Mouse (Mus musculus): ENCODE results near the gene Araf.
"Not testable (repeated sequence)": the region's sequence is repeated elsewhere in the genome, so short reads cannot be mapped to it uniquely, and the experiment has no call there.

Araf gene

DNA sequence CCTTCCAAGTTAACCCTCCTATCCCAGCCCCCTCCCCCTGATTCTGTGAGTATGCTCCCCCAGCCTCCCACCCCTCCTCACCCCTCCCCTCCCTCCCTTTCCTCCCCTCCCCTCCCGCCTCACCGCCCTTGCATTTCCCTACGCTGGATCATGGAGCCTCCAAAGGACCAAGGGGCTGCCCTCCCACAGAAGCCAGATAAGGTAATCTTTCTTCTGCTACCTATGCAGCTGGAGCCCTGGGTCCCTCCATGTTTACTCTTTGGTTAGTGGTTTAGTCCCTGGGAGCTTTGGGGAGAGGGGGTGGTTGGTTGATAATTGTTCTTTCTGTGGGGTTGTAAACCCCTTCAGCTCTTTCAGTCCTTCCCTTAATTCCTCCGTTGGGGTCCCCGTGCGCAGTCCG, at the start of gene Araf:
Araf (plus strand) TSS at position 134 of the 400 bp plus-strand sequence.
- DNase-seq, result peak; percentile 3

DNA sequence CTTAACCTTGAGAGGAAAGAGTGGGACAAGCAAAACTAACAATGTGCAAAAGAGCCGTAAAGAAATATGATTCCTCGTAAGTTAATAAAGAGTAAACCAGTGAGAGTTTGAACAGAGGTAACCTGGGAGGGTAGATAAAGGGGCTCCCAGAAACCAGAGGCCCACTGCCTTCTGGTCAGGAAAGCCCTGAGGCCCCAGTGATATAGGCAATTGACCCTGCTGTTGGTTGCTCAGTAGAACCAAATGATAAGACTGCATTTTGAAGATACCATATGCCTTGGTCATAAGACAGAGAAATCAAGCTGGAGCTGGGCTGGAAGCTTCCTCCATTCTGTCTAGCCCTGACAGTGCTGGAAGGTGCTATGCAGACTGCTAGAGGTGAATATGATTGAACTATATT, 48.8 kb upstream of the Araf start:
- no peak for DNase-seq

DNA sequence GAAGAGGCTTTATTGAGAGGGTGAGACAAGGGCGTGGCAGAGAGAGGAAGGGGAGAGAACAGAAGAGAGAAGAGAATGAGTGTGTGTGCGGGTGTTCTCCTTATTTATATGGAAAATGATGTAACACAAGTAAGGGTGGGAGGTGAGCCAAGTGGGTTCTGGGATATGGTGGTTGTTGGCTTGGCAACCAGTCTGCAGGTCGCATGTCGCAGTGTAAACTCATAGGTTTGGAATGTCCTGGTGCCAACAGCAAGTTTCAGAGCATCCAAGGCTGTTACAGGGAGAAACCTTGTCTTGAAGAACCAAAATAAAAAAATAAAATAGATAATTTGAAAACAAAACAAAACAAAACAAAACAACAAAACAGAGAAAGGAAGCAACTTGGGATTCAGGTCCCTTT, 36.4 kb upstream of the Araf start:
- DNase-seq, result no peak

DNA sequence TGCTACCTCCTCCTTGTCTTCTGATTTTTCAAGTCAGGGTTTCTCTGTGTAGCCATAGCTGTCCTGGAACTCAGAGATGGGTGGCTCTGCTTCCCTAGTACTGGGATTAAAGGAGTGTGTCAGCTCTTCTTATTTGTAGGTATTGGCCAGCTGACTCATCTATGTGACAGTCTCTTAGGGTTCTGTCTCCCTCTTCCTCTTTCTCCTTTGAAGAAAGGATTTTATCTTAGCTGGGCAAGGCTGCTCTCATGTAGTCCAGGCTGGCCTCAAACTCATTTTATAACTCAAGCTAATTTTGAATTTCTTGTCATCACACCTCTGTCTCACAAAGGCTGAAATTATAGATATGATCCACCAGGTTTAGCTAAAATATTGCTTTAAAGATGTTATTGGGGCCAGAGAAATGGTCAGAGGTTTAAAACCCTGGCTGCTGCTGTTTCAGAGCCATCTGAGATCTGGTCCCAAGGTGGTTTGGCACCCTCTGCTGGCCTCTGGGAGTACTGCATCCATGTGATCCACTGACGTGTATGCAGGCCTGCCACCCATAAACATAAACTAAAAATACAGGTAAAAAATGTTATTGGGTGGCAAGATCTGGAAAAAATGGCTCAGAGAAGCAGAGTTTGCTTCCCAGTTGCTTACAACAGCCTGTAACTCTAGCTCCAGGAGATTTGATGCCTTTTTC, 26.8 kb upstream of the Araf start:
- peak; percentile 68 for DNase-seq

- DNase-seq, result no peak
Measured at GRCm38 (mm10) chrX:20771666-20772065, 25.9 kb upstream of the Araf start.

DNA sequence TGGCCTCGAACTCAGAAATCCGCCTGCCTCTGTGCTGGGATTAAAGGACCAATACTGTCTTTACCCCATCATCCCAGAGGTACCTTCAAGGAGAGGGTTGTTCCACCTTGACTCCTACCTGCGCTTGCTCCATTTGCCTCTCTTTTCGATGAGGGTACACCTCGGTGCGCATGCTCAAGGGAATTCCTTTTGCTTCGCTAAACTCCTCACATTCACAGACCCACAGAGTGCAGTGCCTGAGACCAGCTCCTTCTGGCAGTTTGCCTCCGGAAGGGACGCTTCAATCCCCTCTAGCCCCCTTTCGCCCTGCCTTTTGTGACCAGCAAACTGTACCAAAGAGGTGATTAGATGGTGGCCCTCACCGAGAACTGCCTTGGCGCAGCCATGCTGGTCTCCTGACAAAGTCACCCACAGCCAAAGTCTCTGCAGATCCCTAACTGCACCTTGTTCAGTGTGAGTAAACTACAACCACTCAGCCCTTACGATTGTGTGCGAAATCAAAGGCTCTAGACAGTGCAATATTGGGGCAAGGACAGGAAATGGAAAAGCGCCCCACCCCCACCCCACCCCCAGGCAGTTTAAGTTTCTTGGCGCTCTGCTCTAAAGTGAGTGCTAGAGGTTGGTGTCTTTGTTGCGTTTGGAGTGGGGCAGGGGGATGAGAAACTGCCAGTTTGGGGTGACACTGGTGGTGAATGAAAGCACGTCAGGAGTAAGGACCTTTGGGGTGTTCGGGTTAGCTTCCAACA, 22.2 kb upstream of the Araf start:
- DNase-seq, result no peak

DNA sequence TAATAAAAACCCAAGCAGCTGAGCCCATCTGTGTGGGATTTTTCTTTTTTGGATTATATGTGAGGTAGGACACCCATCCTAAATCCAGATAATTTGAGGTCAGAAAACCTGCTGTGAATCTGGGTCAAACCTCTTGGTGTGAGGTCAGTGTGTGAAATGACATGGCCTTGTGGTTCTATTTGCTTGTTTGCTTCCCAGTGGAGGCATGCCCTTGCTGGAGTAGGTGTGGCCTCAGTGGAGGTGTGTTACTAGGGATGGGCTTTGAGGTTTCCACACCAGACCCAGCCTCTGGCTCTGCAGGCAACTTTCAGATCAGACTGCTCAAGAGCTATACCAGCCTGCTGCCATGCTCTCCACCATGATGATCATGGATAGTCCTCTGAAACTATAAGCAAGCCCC, 20.0 kb upstream of the Araf start:
- no peak for DNase-seq

GRCm38 (mm10) chrX:20787309-20787708, 10.3 kb upstream of the Araf start:
- no peak for DNase-seq

DNA sequence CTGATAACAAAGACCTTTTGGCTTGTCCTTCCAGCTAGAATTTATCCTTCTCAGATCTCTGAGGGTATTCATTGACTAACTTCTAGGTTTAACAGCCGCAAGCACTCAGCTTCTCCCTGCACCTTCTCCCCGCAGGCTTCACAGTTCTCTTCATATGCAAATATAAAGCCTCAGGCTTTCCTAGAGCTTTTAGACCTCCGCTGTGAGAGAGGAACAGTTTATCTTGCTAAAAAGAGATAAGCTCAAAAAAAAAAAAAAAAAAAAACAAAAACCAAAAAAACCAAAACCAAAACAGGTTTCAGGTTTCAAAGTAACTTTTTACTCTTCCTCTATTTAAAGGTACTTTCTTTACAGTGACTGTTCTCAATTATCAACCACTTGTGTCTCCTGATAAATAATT, 5.2 kb upstream of the Araf start:
- no peak for DNase-seq

- DNase-seq, result no peak
Measured at GRCm38 (mm10) chrX:20793230-20793629, 4.4 kb upstream of the Araf start.

- no peak for DNase-seq
Measured at GRCm38 (mm10) chrX:20794229-20794628, 3.4 kb upstream of the Araf start.

DNA sequence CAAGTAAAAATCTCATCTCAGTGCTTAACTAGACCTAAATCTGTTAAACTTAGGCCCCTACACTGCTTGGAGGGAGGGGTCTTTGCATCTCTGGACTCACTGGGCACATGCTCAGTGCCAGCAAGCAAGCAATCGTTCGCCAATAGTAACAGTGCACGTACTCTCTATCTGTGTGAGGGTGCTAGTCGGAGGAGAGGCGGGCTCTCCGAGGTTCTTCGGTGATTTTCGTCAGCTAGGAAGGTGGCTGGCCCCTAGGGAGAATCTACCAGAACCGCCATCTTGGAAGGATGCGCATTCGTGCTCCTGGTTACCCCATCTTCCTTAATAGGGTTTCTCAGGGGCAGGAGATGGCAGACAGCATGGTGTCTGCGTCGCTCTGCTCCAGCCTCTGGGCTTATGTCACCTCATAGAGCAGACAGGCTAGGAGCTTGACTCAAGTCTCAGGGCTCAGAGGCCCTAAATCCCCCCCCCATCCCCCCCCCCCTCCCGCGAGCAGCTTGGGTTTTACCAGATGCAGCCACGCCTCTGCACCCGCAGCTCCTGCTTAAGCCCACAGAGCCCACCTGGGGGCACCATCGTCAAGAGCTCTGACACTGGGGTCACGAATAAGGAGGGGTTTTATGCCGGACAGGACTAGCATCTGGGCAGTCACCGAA, 655 bp downstream of the Araf start:
- peak; percentile 85 for DNase-seq

DNA sequence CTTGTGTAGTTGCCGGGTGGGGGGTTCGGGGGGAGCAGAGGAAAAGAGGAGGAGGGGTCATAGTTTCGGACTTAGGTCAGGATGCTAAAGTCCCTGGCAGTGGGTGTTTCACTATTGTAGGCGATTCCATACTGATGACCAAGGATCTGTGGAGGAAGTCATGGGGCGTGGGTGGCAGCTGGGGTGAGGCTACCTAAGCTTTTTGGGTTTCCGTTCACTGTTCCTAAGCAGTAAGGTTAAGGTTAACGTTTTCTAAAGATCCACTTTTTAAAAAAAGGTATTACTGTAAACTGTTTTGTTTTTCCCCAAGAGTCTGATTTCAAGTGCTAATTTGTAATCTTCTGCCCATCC, 1.2 kb downstream of the Araf start:
- no peak for DNase-seq

GRCm38 (mm10) chrX:20801456-20801855, 3.8 kb downstream of the Araf start:
- no peak for DNase-seq

- not testable (repeated sequence) for DNase-seq
Measured at GRCm38 (mm10) chrX:20804301-20804700, 6.7 kb downstream of the Araf start.

- DNase-seq, result no peak
Measured at GRCm38 (mm10) chrX:20806295-20806694, 8.7 kb downstream of the Araf start.

DNA sequence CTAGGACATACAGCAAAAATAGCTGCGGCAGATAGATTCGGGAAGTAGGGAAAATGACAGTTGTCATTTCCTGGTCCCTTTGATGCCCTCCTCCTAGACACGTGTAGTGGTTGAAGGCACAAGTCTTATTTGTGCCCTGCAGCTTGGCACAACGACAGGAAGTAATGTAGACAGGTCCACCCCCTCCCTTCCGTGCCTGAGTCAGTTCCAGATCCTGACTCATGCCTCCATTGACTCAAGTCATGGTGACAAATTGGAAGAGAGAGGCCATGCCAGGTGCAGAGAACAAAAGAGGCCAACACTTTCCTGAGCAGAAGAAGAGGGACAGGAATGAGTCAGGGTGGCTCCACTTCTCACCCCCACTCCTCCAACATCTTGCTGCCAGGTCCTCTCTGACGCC, 19.4 kb downstream of the Araf start:
- DNase-seq, result peak; percentile 51

GRCm38 (mm10) chrX:20819204-20819628, 21.6 kb downstream of the Araf start:
- peak; percentile 72 for DNase-seq

DNA sequence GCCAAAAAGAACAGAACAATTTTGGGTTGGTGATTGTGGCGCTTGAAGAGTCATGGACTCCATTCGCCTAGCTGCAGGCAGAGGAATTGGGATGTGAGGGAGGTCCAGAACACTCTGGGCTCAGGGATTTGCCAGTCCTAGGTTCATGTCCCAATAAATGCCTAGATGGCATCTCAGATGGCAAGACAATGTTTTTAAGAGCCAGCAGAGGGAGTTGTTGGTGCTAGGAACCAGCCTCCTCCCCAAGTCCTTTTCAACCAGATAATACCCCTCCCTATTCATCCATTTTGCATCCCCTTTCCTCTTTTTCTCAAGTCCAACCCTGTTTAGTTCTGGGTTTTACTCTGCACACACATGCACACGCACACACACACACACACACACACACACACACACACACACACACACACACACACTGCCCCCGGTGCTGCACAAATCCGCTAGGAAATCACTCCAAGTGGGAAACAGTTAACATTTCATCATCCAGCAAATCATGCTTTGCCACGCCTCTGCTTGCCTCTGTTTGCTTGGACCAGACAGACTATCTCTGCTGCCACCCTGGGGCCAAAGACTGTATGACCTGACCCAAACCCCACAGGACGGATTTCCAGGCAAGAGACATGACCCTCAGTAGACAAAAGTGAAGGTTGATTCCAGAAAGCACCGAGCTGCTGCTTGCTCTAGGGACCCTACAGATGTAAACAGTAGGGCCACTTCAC, 22.3 kb downstream of the Araf start:
- peak; percentile 25 for DNase-seq

- peak; percentile 83 for DNase-seq
Measured at GRCm38 (mm10) chrX:20828934-20829333, 31.3 kb downstream of the Araf start.

- no peak for DNase-seq
Measured at GRCm38 (mm10) chrX:20847232-20847631, 49.6 kb downstream of the Araf start.

DNA sequence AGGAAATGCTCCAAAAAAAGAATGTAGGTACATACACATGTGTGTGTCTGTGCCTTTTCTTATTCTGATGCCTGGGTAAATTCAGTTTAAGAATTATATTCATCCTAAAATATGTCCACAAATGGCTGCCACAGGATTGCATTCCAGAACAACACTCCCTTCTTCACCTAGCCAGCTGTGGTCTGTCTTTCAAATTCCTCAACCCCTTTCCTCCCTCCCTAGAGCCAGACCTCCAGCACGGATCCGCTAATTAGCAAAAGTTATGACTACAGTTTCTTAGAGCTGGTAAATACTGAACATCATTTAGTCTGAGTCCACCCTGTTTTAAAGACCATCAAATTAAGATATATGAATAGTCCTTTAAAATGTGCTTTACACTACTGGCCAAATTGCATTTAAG, 50.2 kb downstream of the Araf start:
- no peak for DNase-seq

DNA sequence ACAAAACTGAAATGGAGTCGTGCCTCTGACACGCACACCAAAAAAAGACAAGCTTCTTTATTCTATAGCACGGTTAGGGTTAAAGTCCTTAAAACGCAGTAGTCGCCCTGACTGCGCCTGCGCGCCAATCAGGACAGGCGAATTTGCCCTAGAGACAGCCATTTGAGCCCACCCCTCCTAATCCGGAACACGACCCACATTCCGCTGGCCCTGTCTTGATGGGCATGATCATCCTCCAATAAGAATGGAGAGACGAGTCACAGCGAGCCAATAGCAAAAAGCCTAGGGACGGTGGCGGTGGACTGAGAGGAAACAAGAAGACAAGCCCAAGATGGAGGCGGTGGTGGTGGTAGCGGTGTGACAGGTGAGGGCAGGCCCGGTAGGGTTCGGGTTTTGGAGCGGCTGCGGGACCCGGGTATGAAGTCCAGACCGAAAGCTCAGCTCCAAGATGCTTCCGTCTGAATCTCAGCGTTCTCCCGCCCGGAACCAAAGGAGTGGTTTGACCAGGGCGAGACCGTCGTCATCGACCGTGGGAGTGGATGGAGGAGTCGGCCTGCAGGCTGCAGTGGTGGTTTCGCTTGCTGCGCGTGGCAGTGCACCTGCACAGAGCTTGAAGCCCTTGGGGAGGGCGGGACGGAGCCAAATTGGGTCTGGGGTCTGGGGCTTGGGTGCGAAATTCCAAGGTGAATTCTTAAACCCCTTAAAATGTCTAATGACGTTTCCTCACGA, 50.8 kb downstream of the Araf start:
- DNase-seq, result peak; percentile 95

Data from right cerebral cortex, adult 18-20 months (tissue).